Mouse (Mus musculus) layer of hippocampus, adult 2 months (tissue): ENCODE measurements around the gene Elof1. TPM values are rescaled to one million over a fixed set of nuclear protein-coding genes. Genes with fewer than 3 reads are reported as not detected.
A peak's percentile ranks its signal among the peaks of the same experiment; 100 is the strongest.

Experiments
- DNase-seq, 2 experiments: peaks; one replicate each; pipeline ENCODE4 v3.0.0; 2022; ENCODE audit warnings: low spot score in 2 of 2
- H3K27ac ChIP-seq: fragments of 200-600 bp; 2 replicates; pipeline ENCODE4 v1.8.1; 2022
- H3K4me3 ChIP-seq: fragments of 200-600 bp; 2 replicates; pipeline ENCODE4 v1.8.1; 2022; ENCODE audit warnings: mild to moderate bottlenecking
- CTCF ChIP-seq: fragments of 200-600 bp; conservative IDR thresholded peaks from 2 replicates; pipeline ENCODE4 v1.8.1; 2022; ENCODE audit warnings: antibody characterized with exemption, mild to moderate bottlenecking, moderate library complexity
- microRNA-seq, 2 experiments: library from miRNA; unstranded; fragments of <30 nt; microRNA quantifications; one replicate each; pipeline ENCODE4 v1.2.0; 2021
- total RNA-seq, 2 experiments: library from RNA; stranded (reverse); gene quantifications; 2 replicates each; pipeline ENCODE4 v1.2.3; 2021

The Elof1 gene
- total RNA-seq, 2 experiments from 2014 or later, result 54.6 to 54.8 TPM

- no peak for TF ChIP-seq CTCF
- H3K27ac ChIP-seq, result no peak overlapping the region
- no peak for DNase-seq
- no peak overlapping the region for H3K4me3 ChIP-seq
These were observed 44.7 kb downstream of the Elof1 start for GRCm38 (mm10) chr9:22072276-22072675.

GRCm38 (mm10) chr9:22070791-22071573 is 46.0 kb downstream of the Elof1 start, which contains the start of the genes Gm49318 and Zfp653:
Gene Gm49318, minus strand, starts transcription at chr9:22071259.
Gene Zfp653, minus strand, starts transcription at chr9:22071376.
- TF ChIP-seq CTCF, result peak; percentile 43
- peak within 1 kb of the TSS; percentile 99 for H3K27ac ChIP-seq
- peak; percentile 96 to 97 for DNase-seq
- peak within 1 kb of the TSS; percentile 75 for H3K4me3 ChIP-seq

GRCm38 (mm10) chr9:22069881-22070553 is 47.0 kb downstream of the Elof1 start:
- peak overlapping the region; percentile 99 for H3K27ac ChIP-seq
- TF ChIP-seq CTCF, result no peak
- peak overlapping the region; percentile 75 for H3K4me3 ChIP-seq
- DNase-seq, result no peak

- no peak for DNase-seq
- TF ChIP-seq CTCF, result no peak
- H3K4me3 ChIP-seq, result no peak overlapping the region
- H3K27ac ChIP-seq, result no peak overlapping the region
These were observed 49.8 kb downstream of the Elof1 start for GRCm38 (mm10) chr9:22067195-22067594.

- TF ChIP-seq CTCF, result peak; percentile 91
- DNase-seq, result no peak
- H3K27ac ChIP-seq, result no peak overlapping the region
- no peak overlapping the region for H3K4me3 ChIP-seq
These were observed 50.5 kb downstream of the Elof1 start for GRCm38 (mm10) chr9:22066433-22066832.

GRCm38 (mm10) chr9:22065642-22066041 is 51.3 kb downstream of the Elof1 start:
- no peak for DNase-seq
- Histone ChIP-seq H3K4me3 (no peak overlapping the region), H3K27ac (no peak overlapping the region)
- TF ChIP-seq CTCF, result no peak

GRCm38 (mm10) chr9:22064341-22064740 is 52.6 kb downstream of the Elof1 start:
- H3K4me3 ChIP-seq, result no peak overlapping the region
- no peak for TF ChIP-seq CTCF
- peak in 1 of 2 experiments; percentile 76 for DNase-seq
- H3K27ac ChIP-seq, result no peak overlapping the region; the same call in 1 of the 2 replicates

Small RNA genes within 50 kb of the gene (microRNA-seq; reads per million reads assigned to microRNA genes)
- gene Mir7084, result 0 to 1.8 reads per million in 2 experiments

Other genes starting within 250 kb of the Elof1 start
- gene Rab3d, start 199.0 kb downstream of the Elof1 start, total RNA-seq, result 10 to 100 TPM; 16.7 to 18.8 TPM
- gene Ccdc159, start 189.7 kb downstream of the Elof1 start, total RNA-seq, result 10 to 100 TPM; 18.9 to 21.4 TPM
- 10 to 100 TPM; 44.4 to 45.9 TPM for gene Tmem205, start 189.6 kb downstream of the Elof1 start, total RNA-seq
- 100 to 1,000 TPM; 297 to 300 TPM for gene Plppr2, start 180.1 kb downstream of the Elof1 start, total RNA-seq
- 10 to 100 TPM; 14.8 to 15.9 TPM for gene Swsap1, start 161.4 kb downstream of the Elof1 start, total RNA-seq
- 1 to 10 TPM; 7.8 to 9.1 TPM for gene Epor, start 153.7 kb downstream of the Elof1 start, total RNA-seq
- 1 to 10 TPM; 2.9 to 3.8 TPM for gene Rgl3, start 127.7 kb downstream of the Elof1 start, total RNA-seq
- gene Ccdc151, start 114.5 kb downstream of the Elof1 start, total RNA-seq, result 1 to 10 TPM; 8.5 to 9.2 TPM
- gene Prkcsh, start 114.4 kb downstream of the Elof1 start, total RNA-seq, result 100 to 1,000 TPM; 106 to 111 TPM
- gene Elavl3, start 65.1 kb downstream of the Elof1 start, total RNA-seq, result 100 to 1,000 TPM; 156 to 160 TPM
- gene Gm49318, start 45.9 kb downstream of the Elof1 start, total RNA-seq, result 1 to 10 TPM; 2.2 to 6.3 TPM
- gene Zfp653, start 45.8 kb downstream of the Elof1 start, total RNA-seq, result 10 to 100 TPM; 22.3 to 25.2 TPM
- 10 to 100 TPM; 44.7 to 47.2 TPM for gene Ecsit, start 31.7 kb downstream of the Elof1 start, total RNA-seq
- gene Cnn1, start 18.0 kb downstream of the Elof1 start, total RNA-seq, result 1 to 10 TPM in 1 of 2 experiments, under 1 TPM in 1; 0.44 to 1.4 TPM
- gene Acp5, start 18.5 kb upstream of the Elof1 start, total RNA-seq, result under 1 TPM; 0.27 to 0.69 TPM
- gene Pigyl, start 39.7 kb upstream of the Elof1 start, total RNA-seq, result 10 to 100 TPM; 49.0 to 50.5 TPM
- gene Zfp872, start 70.9 kb upstream of the Elof1 start, total RNA-seq, result under 1 TPM in 1 of 2 experiments, not detected in 1; 0.42 TPM
- gene Zfp809, start 108.5 kb upstream of the Elof1 start, total RNA-seq, result 10 to 100 TPM; 26.0 to 26.4 TPM
- 1 to 10 TPM; 6.4 to 6.7 TPM for gene Zfp599, start 142.7 kb upstream of the Elof1 start, total RNA-seq
- 10 to 100 TPM; 19.9 to 23.2 TPM for gene Zfp810, start 190.5 kb upstream of the Elof1 start, total RNA-seq